Mouse (Mus musculus): ENCODE results near the gene Dnajc17. TPM values are rescaled to one million over a fixed set of nuclear protein-coding genes. Genes with fewer than 3 reads are reported as not detected.

Gene Dnajc17
- 4.6 TPM for polyA plus RNA-seq (2015; fragmentation: Illumina TruSeq; extraction: RNeasy Lipid Tissue Mini Kit (QIAGEN cat#74804); ENCODE audit: insufficient read depth, low read depth, low replicate concordance)

DNA sequence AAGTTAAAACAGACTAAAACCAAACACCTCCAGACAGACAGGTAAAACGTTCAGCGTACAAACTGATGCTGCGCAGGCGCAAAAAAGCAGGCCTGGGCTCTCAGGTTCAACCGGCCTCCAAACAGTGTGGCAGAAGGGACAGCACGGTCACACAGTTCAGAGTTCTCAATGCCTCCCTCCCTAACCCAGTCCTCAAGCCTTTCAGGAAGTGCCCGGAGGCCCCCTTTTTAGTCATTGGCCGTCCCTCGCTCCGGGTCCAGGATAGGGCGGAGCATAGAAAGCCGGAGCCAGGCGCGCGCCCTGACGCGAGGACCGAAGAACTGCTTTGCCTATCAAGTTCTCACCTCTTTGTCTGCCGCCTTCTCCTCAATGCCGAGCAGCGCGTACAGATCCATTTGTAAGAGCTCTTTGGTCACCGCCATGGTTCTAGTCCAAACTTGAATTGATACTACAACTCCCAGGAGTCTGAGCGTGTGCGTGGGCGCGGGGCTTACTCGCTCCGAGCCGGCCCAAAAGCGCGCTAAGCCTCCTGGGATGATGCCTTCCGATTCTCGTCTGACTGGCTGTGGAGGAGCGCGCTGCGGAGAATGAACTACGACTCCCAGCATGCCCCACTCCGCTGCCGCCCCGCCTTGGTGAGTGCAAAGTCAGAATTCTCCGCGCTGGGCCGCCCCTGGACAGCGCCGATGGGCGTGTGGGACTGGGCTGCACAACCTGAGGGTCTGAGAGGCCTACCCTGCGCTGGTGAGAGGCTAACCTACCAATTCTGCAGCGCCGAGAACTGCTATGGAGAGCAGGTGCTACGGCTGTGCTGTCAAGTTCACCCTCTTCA, at the start of gene Dnajc17, which contains the start of gene Zfyve19:
Gene Dnajc17 (minus strand): TSS at position 452 of the 832 bp plus-strand sequence.
Gene Zfyve19 (plus strand): TSS at position 274 of the 832 bp plus-strand sequence.

GRCm38 (mm10) chr2:119237210-119237870, 28.7 kb upstream of the Dnajc17 start, which contains the start of gene Spint1:
Spint1 (plus strand) TSS chr2:119237362.

DNA sequence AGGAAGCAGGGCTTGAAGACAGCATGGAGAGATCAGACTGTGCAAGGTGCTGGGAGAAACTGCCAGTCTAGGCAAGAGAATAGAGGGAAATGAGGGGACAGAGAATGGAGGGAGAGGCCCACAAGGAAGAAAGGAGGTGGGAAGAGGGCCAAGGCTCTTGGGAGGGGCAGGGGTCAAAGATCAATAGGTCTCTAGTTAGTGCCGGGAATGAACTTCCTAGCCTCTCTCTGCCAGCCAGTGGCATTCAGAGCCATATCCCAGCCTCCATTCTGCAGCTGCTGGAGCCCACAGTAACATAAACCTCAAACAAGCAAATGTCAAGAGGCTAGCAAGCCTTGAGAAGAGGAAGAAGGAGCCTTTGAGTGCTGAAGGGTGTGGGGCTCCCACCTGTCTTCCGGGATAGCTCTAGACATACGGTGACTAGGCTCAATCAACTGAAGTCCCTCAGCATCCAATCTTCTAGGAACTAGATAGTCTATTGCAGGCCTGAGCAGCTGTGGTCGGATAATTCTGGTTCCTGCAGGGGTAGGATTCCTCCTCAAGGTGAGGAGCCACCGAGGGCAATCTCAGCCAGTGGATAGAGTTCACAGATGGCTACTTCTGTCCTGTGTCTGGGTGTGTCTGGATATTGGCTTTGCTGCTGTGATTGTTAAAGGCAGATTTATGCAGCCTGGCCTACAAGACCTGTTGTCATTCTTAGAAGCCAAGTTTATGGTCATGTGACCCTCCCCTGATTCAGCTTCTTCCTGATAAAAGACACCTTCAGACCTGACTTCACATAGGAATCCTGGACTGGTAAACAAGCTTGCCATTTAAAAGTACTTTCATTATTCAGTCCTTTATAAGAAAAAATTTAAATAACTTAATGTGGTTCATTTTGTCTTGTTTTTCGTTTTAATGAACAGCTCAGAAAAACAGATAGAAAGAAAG, 21.4 kb upstream of the Dnajc17 start, which contains the start of gene Ppp1r14d:
Gene Ppp1r14d (minus strand): TSS at position 132 of the 930 bp plus-strand sequence.

GRCm38 (mm10) chr2:119173991-119174651, 34.5 kb downstream of the Dnajc17 start, which contains the start of gene Gm14137:
Gm14137 (plus strand) TSS chr2:119174509.

DNA sequence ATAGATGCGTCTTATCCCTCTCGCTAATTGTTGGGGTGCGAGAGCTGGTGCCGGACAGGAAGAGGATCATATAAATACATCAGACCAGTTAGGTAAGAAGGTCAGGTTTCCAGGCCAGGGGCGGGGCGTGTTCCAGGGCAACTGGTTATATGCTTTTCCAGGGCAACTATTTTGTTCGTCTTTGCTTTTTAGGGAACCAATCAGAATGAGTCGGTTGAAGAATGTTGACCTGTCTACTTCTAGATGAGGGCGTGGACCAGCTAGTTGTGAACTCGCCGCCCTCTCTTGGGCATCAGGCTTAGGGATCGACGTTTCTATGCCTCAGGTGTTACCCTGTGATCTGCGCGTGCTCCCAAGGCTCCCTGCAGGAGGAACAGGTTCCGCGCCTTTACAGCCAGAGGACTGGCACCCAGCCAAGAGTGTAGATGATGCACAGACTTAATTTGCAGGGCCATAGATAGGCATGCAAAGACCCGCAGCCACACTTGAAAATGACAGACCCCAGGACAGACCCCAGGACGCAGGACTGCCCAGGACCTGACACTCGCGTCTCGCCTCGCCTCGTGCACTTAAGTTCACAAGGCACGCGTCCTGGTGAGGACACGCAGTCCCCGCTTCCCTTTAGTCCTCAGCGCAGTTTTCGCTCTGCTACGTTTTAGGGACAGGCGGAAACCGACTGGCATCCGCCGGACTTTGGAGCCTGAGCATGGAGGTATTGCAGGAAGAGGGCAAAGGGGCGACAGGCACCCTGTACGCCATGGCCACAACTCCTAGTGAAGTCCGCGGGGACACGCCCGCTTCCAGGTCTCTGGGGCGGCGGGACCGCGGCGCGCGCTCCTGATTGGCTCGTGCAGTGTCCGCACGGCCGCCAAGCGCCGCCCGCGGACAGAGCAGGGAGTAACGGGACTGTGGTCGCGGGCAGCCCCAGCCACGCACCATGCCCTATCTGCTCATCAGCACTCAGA, 41.4 kb downstream of the Dnajc17 start, which contains the start of gene Gchfr:
Gene Gchfr (plus strand): TSS at position 873 of the 965 bp plus-strand sequence.

DNA sequence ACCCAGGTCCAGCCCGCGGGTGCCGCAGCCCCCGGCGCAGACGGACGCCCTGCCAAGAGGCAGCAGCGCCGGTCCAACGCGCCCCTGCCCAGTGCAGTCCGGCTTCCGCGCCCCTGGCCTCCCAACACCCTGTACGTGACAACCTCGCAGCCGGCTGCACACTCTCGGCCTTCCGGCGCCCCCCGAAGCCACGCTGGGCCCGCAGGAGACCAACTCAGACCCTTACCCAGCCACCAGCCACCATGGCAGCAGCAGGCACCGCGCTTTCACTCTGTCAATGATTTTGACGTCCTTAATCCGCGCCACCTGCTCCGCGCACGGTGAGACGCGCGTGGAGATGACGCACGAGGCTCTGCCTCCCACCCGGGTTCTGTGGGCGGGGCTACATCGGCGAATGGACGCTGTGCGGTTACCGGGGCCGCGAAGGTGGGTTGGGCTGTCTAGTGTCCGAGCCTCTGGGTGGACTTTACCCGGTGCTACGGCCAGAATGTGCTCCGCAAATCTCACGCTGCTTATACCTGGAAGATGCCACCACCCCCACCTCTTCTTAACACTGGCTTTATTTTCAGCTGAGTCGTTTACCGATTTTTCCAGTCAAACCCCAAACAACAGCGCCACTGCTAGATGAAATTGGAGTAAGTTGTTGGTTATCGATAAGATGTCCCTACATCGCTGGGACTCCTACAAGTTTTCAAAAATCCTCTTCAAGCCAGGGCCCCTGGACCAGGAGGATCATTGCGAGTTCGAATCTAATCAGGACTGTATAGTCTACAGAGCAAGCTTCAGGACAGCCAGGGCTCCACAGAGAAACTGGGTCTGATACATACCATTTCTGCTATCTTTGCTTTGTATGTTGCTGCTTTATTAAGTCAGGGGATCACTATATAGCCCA, 51.7 kb downstream of the Dnajc17 start, which contains the start of gene Rmdn3:
Gene Rmdn3 (minus strand): TSS at position 354 of the 892 bp plus-strand sequence.

Other genes with a start within 250 kb of the Dnajc17 start
- 3.7 TPM for gene Ccdc32, start 179.4 kb downstream of the Dnajc17 start, polyA plus RNA-seq (2015; fragmentation: Illumina TruSeq; extraction: RNeasy Lipid Tissue Mini Kit (QIAGEN cat#74804); ENCODE audit: insufficient read depth, low read depth, low replicate concordance)
- 0.50 TPM for gene Rpusd2, start 174.0 kb downstream of the Dnajc17 start, polyA plus RNA-seq (2015; fragmentation: Illumina TruSeq; extraction: RNeasy Lipid Tissue Mini Kit (QIAGEN cat#74804); ENCODE audit: insufficient read depth, low read depth, low replicate concordance)
- not detected for gene Knl1, start 161.7 kb downstream of the Dnajc17 start, polyA plus RNA-seq (2015; fragmentation: Illumina TruSeq; extraction: RNeasy Lipid Tissue Mini Kit (QIAGEN cat#74804); ENCODE audit: insufficient read depth, low read depth, low replicate concordance)
- gene Rad51, start 96.0 kb downstream of the Dnajc17 start, polyA plus RNA-seq (2015; fragmentation: Illumina TruSeq; extraction: RNeasy Lipid Tissue Mini Kit (QIAGEN cat#74804); ENCODE audit: insufficient read depth, low read depth, low replicate concordance) = 0.59 TPM
- gene Rmdn3, start 51.8 kb downstream of the Dnajc17 start, polyA plus RNA-seq (2015; fragmentation: Illumina TruSeq; extraction: RNeasy Lipid Tissue Mini Kit (QIAGEN cat#74804); ENCODE audit: insufficient read depth, low read depth, low replicate concordance) = 13.2 TPM
- not detected for gene Gchfr, start 41.0 kb downstream of the Dnajc17 start, polyA plus RNA-seq (2015; fragmentation: Illumina TruSeq; extraction: RNeasy Lipid Tissue Mini Kit (QIAGEN cat#74804); ENCODE audit: insufficient read depth, low read depth, low replicate concordance)
- not detected for gene Gm14137, start 34.3 kb downstream of the Dnajc17 start, polyA plus RNA-seq (2015; fragmentation: Illumina TruSeq; extraction: RNeasy Lipid Tissue Mini Kit (QIAGEN cat#74804); ENCODE audit: insufficient read depth, low read depth, low replicate concordance)
- 16.8 TPM for gene Zfyve19, start 178 bp downstream of the Dnajc17 start, polyA plus RNA-seq (2015; fragmentation: Illumina TruSeq; extraction: RNeasy Lipid Tissue Mini Kit (QIAGEN cat#74804); ENCODE audit: insufficient read depth, low read depth, low replicate concordance)
- 1.2 TPM for gene Ppp1r14d, start 21.1 kb upstream of the Dnajc17 start, polyA plus RNA-seq (2015; fragmentation: Illumina TruSeq; extraction: RNeasy Lipid Tissue Mini Kit (QIAGEN cat#74804); ENCODE audit: insufficient read depth, low read depth, low replicate concordance)
- 27.8 TPM for gene Spint1, start 28.6 kb upstream of the Dnajc17 start, polyA plus RNA-seq (2015; fragmentation: Illumina TruSeq; extraction: RNeasy Lipid Tissue Mini Kit (QIAGEN cat#74804); ENCODE audit: insufficient read depth, low read depth, low replicate concordance)
- gene Rhov, start 62.5 kb upstream of the Dnajc17 start, polyA plus RNA-seq (2015; fragmentation: Illumina TruSeq; extraction: RNeasy Lipid Tissue Mini Kit (QIAGEN cat#74804); ENCODE audit: insufficient read depth, low read depth, low replicate concordance) = 2.1 TPM
- gene Vps18, start 79.9 kb upstream of the Dnajc17 start, polyA plus RNA-seq (2015; fragmentation: Illumina TruSeq; extraction: RNeasy Lipid Tissue Mini Kit (QIAGEN cat#74804); ENCODE audit: insufficient read depth, low read depth, low replicate concordance) = 3.5 TPM
- gene Dll4, start 117.0 kb upstream of the Dnajc17 start, polyA plus RNA-seq (2015; fragmentation: Illumina TruSeq; extraction: RNeasy Lipid Tissue Mini Kit (QIAGEN cat#74804); ENCODE audit: insufficient read depth, low read depth, low replicate concordance) = 6.2 TPM
- gene Chac1, start 142.4 kb upstream of the Dnajc17 start, polyA plus RNA-seq (2015; fragmentation: Illumina TruSeq; extraction: RNeasy Lipid Tissue Mini Kit (QIAGEN cat#74804); ENCODE audit: insufficient read depth, low read depth, low replicate concordance) = 15.9 TPM